Mouse (Mus musculus): ENCODE measurements around the gene Defb25.

- TF ChIP-seq CTCF (IDR thresholded peaks at IDR 0.05; ENCODE audit: borderline replicate concordance, control insufficient read depth, extremely low read depth, insufficient read depth, low read length, poor library complexity) = no peak
- no peak for TF ChIP-seq POLR2A (IDR thresholded peaks at IDR 0.05; ENCODE audit: control insufficient read depth, extremely low read depth, insufficient read depth, low read length, poor library complexity)
Measured at GRCm38 (mm10) chr2:152633334-152633733, 10.5 kb upstream of the Defb25 start.

All from thymus, adult 2 months (tissue).